Mouse (Mus musculus) erythroblast, embryonic 14.5 days (primary cell): ENCODE measurements around the gene Myrf. TPM values are rescaled to one million over a fixed set of nuclear protein-coding genes. Genes with fewer than 3 reads are reported as not detected.

ENCODE experiments used
- H3K27me3 ChIP-seq: 2 replicates; pipeline ENCODE4 v1.6.1; 2012; ENCODE audit warnings: inconsistent platforms; ENCODE audit not compliant: control insufficient read depth
- H3K36me3 ChIP-seq: 2 replicates; pipeline ENCODE4 v1.6.1; 2012; ENCODE audit warnings: mild to moderate bottlenecking, inconsistent platforms; ENCODE audit not compliant: control insufficient read depth
- H3K4me1 ChIP-seq: 2 replicates; pipeline ENCODE4 v1.6.1; 2012; ENCODE audit warnings: inconsistent platforms; ENCODE audit not compliant: control insufficient read depth
- H3K4me3 ChIP-seq: replicated peaks from 2 replicates; pipeline ENCODE3; 2012; ENCODE audit warnings: moderate library complexity, mild to moderate bottlenecking, inconsistent platforms
- H3K9me3 ChIP-seq: 2 replicates; pipeline ENCODE4 v1.6.1; 2012; ENCODE audit warnings: low read length, inconsistent platforms, mixed read lengths; ENCODE audit not compliant: control insufficient read depth
- GATA1 ChIP-seq: IDR thresholded peaks from 2 replicates; pipeline ENCODE4 v1.6.1; 2012; ENCODE audit warnings: low read length, inconsistent platforms, mixed read lengths
- TAL1 ChIP-seq: IDR thresholded peaks from 3 replicates; pipeline ENCODE4 v1.6.1; 2012; ENCODE audit warnings: low read length, inconsistent platforms, mixed read lengths
- polyA plus RNA-seq: library from polyadenylated mRNA; stranded (reverse); fragments of >175 nt; gene quantifications from 2 replicates; pipeline ENCODE4 v1.2.3, GENCODE M21; 2012

Myrf gene
- polyA plus RNA-seq, 1 experiment, result 0.02 TPM

DNA sequence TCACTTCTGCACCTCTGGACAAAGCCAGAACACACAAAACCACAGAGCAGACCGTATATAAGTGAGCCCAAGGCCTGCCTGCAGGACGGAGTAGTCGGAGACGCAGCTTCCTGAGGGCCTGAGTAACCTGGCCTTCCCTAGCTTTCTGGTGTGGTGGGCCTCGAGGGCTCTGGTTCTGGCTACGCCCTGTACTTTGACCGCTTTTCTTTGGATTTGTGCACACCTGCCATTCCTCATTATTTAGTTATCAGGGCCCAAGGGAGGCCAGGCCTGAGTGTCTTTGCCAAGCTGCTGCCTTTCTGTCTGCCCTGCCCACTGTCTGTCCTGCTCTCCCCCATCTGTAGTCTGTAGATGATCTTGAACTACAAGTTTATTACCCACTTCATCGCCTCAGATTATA lies 50.6 kb downstream of the Myrf start:
- TF ChIP-seq TAL1 (no peak), GATA1 (no peak)
- Histone ChIP-seq H3K4me3 (no peak overlapping the region), H3K4me1 (peaks cover 28% of the 10 kb centered on the region), H3K27me3 (no peaks in the 10 kb centered on the region), H3K36me3 (peaks cover 100% of the 10 kb centered on the region), H3K9me3 (no peaks in the 10 kb centered on the region)

DNA sequence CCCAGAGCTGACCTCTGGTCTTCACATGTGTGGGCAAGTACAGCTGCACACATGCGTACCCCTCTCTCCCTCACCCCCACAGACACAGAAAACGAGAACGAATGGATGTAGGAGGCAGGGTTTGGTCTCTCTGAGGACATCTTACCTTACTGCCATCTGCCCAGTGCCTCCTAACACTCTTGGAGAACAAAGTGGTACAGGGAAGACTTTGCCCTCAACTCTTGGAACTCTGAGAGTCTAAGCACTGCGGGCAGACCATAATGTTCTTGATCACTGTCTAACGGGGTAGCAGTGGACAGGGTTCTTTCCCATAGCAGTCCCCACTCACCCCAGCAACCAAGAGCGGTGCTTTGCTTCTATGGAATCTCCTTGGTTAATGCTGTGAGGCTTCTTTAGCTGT lies 51.5 kb downstream of the Myrf start:
- H3K36me3 ChIP-seq, result peaks cover 100% of the 10 kb centered on the region
- TF ChIP-seq GATA1 (no peak), TAL1 (no peak)
- H3K4me1 ChIP-seq, result peaks cover 37% of the 10 kb centered on the region
- H3K4me3 ChIP-seq, result no peak overlapping the region
- H3K9me3 ChIP-seq, result no peaks in the 10 kb centered on the region
- no peaks in the 10 kb centered on the region for H3K27me3 ChIP-seq

DNA sequence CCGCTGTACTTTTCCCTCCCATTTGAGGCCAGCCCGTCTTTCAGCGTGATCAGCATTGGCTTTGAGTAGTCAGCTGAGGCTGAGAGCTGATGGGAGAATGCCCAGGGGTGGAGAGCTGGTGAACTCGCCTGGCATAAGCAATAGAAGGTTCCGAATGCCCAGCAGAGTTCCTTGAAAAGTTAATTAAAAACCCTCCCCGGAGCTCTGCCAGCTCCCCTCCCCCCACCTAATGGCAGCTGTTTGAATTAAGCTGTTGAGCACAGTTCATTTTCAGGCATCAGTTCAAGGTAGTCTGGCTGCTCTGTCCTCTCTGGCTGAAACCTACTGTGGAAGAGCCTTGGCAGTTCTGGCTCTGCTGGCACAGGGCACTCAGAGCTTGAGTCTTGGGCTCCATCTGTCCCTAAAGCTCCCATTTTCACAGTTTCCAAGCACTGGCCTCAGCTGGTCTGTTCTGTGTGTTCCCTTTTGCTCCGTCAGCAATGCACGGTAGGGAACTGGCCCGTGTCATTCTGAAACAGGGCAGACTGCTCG lies 52.2 kb downstream of the Myrf start:
- Histone ChIP-seq H3K9me3 (no peaks in the 10 kb centered on the region), H3K4me1 (peaks cover 44% of the 10 kb centered on the region), H3K4me3 (no peak overlapping the region), H3K27me3 (no peaks in the 10 kb centered on the region), H3K36me3 (peaks cover 97% of the 10 kb centered on the region)
- TF ChIP-seq GATA1 (no peak), TAL1 (no peak)

DNA sequence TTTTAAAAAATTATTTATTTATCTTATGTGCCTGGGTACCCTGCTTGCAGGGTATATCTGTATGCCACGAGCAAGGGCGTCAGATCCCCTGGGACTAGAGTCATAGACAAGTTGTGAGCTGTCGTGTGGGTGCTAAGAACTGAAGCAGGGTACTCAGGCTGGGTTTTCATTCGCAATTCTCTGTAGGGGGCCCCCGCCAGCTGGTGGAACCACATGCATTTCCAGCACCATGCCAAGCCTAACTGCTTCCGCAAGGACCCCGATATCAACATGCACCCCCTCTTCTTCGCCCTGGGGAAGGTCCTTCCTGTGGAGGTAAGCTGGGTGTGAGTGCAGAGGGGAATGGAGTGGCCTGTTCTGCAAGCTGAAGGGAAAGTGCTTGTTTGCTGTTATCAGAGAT lies 54.0 kb downstream of the Myrf start:
- Histone ChIP-seq H3K4me3 (no peak overlapping the region), H3K27me3 (no peaks in the 10 kb centered on the region), H3K4me1 (peaks cover 53% of the 10 kb centered on the region), H3K9me3 (no peaks in the 10 kb centered on the region), H3K36me3 (peaks cover 80% of the 10 kb centered on the region)
- TF ChIP-seq TAL1, result no peak
- TF ChIP-seq GATA1, result no peak

DNA sequence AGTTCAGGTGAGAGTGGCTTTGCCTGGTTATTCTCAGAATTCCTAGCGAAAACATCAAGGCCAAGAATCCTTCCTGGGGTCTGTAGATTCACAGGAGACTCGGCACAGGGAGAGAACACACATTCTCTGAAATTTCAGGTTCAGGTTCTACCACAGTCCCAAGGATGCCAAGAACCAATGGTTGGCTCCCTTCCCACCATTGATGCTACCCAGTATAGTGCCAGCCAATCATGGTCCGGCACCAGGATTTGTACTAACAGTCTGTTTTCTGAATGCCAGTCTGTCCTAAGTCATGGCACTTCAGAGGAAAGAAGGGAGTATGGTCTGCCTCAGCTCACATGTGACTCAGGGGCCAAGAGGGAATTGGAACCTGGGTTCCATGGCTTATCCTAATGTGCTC lies 54.7 kb downstream of the Myrf start:
- H3K36me3 ChIP-seq, result peaks cover 73% of the 10 kb centered on the region
- H3K9me3 ChIP-seq, result no peaks in the 10 kb centered on the region
- TF ChIP-seq GATA1 (no peak), TAL1 (no peak)
- H3K4me3 ChIP-seq, result no peak overlapping the region
- H3K4me1 ChIP-seq, result peaks cover 53% of the 10 kb centered on the region
- no peaks in the 10 kb centered on the region for H3K27me3 ChIP-seq

DNA sequence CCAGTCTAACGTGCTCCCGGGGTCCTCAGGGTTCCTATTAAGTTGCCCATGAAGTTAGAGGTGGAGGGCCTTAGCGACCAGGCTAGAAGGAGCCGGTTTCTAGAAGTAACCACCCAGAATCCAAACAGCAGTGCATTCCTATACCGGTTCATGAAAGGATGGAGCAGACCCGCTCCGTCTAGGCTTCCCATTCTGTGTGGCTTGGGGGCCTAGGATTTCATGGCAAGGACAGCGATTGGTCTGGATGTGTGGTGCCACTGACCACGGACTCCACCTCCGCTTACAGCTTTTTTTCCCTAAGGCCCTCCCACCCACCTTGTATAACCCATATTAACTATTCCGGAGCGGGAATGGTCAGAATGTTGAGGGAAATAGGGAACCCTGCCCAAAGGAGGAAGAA lies 56.5 kb downstream of the Myrf start:
- no peaks in the 10 kb centered on the region for H3K9me3 ChIP-seq
- no peaks in the 10 kb centered on the region for H3K27me3 ChIP-seq
- peaks cover 55% of the 10 kb centered on the region for H3K36me3 ChIP-seq
- peak overlapping the region; percentile 91 for H3K4me3 ChIP-seq
- no peak for TF ChIP-seq GATA1
- TF ChIP-seq TAL1, result no peak
- peaks cover 51% of the 10 kb centered on the region for H3K4me1 ChIP-seq

DNA sequence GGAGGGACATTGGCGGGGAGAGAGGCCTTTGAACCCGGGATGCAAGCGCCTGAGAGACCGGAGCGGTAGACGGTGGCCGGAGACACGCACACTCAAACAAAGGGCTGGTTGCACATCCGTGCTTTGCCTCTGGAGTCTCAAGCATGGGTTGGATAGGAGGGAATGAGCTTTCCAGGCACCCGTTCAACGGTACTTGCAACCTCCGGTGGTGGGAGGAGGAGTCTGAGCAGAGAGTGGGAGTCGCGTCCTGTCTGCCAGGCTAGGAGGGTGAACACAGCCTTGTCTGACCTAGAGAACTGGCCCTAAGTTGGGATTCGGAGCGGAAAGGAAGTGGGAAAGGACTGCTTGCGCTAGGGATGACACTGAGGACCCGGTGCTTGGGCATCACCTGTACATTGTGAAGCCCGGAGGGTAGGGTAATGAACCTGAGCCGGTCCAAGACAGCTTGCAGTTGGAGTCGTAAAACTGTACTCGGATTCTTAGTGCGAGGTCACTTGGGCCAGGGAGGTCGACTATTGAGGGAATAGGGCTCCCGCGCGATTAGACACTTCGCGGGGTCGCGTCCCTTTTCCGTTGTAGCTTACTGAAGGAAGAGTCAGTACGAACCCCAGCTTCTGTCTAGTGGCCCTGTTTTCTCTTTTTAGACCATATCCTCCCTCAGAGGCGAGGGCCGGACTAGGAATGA lies 57.1 kb downstream of the Myrf start:
- Histone ChIP-seq H3K4me3 (peak overlapping the region; percentile 91), H3K4me1 (peaks cover 51% of the 10 kb centered on the region), H3K27me3 (no peaks in the 10 kb centered on the region), H3K36me3 (peaks cover 48% of the 10 kb centered on the region), H3K9me3 (no peaks in the 10 kb centered on the region)
- TF ChIP-seq TAL1, result no peak
- TF ChIP-seq GATA1, result no peak

DNA sequence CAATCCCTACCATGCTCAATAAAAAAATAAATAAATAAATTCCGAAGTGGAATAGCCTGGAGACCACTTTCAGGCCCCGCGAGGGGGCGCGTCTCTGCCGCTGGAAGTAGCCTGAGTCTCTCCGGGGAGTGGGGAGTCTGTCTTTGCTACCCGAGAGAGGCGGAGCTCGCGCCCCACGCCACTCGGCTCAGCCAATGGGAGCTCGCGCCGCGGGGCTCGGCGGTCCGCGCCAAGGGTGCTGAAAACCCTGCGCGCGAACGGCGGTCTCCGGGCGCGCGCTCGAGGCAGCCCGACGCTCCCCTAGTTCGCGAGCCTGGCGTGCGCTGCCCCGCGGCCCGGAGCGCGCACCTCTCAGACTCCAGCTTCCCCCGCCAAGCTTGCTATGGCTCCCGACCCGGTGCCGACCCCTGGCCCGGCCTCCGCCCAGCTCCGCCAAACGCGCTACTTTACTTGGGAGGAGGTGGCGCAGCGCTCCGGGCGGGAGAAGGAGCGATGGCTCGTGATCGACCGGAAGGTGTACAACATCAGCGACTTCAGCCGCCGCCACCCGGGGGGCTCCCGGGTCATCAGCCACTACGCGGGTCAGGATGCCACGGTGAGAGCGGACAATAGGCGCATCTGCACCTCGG lies 57.8 kb downstream of the Myrf start, which contains the start of gene Fads1:
Gene Fads1 (plus strand): TSS at position 219 of the 629 bp plus-strand sequence.
- H3K9me3 ChIP-seq, result no peaks in the 10 kb centered on the region
- H3K4me3 ChIP-seq, result peak within 1 kb of the TSS; percentile 91
- TF ChIP-seq GATA1, result no peak
- no peak for TF ChIP-seq TAL1
- no peaks in the 10 kb centered on the region for H3K27me3 ChIP-seq
- peaks cover 42% of the 10 kb centered on the region for H3K36me3 ChIP-seq
- H3K4me1 ChIP-seq, result peaks cover 51% of the 10 kb centered on the region

DNA sequence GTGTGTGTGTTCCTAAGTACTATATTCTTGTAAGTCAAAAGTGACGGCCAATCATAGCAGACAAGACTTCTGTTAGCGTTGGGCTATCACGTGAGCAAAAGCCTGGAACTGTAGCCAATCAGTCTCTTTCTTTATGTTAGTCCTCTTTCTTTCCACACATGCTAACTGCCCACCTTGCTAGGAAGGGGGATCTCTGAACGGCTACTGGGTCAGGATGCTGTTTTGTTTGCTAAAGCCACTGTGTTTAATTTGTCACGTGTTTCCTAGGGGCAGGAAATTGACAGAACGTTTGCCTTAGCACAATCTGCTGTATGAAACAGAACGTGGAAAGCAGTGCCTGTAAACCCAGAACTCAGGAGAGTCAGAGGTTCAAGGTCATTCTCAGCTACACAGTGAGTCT lies 58.4 kb downstream of the Myrf start:
- TF ChIP-seq GATA1, result no peak
- no peaks in the 10 kb centered on the region for H3K27me3 ChIP-seq
- H3K9me3 ChIP-seq, result no peaks in the 10 kb centered on the region
- peaks cover 35% of the 10 kb centered on the region for H3K36me3 ChIP-seq
- H3K4me3 ChIP-seq, result peak overlapping the region; percentile 91
- H3K4me1 ChIP-seq, result peaks cover 51% of the 10 kb centered on the region

DNA sequence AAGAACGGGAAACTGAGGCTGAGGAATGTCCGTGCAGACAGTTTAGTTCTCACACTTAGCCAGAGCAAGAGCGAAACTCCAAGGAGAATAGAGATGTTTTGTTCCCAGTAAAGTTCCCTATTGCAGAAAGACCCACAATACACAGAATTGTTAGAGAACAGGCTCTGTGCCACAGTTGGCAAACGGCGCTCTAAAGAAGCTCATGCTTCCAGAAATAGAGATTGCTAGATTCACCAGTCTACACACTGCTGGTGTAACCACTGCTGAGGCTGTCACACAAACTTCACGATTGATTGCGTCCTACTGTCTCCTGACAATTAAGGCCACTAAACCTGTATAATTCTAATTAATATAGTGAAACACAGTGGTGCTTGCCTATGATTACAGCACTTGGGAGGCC lies 59.3 kb downstream of the Myrf start:
- Histone ChIP-seq H3K27me3 (no peaks in the 10 kb centered on the region), H3K36me3 (peaks cover 26% of the 10 kb centered on the region), H3K4me1 (peaks cover 48% of the 10 kb centered on the region), H3K9me3 (no peaks in the 10 kb centered on the region), H3K4me3 (no peak overlapping the region)
- no peak for TF ChIP-seq TAL1
- no peak for TF ChIP-seq GATA1
